Comparison of ENCODE assay signal across 8 mouse cellular contexts in the genomic region with DNA sequence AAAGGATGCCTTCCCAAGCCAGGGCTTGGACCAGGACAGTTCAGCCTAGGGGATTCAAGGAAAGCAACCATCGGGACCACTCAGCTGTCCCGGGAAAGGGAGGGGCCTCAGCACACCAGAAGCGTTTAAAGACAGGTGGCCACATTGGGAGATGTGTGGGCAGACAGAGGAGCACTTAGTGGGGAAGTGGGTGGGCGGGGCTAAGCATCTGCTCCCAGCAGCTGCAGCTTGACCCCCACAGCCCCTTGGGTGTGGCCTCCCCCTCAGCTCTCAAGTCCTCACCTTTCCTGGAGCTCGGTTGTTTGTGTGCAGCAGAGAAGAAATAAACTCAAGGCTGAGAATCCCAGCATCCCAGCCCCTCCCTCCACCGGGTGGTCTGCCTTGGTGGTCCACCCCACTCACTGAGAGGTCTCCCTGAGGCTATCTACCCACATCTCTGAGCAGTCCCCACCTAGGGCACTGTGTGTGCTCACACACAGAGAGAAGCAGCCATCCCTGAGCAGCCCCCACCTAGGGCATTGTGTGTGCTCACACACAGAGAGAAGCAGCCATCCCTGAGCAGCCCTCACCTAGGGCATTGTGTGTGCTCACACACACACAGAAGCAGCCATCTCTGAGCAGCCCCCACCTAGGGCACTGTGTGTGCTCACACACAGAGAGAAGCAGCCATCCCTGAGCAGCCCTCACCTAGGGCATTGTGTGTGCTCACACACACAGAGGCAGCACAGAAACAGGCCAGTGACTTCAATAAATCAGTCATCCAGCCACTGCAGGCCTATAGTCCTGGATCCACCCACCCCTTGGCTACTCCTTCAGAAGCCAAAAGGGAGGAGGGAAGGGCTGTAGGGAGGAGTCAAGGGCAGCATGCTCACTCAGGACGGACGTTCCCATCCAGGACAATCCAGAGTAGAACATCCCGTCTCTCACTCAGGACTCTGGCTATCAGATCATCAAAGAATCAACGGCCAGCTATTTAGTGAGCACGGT.
DNase-seq lines count a peak whose midpoint lies in the region; ATAC-seq and TF ChIP-seq lines count a peak whose summit lies in the region.

No protein-coding gene starts in this region.

- no peaks in the 10 kb centered on the region for H3K4me1 ChIP-seq in forebrain, postnatal 0 days (ENCODE audit: insufficient read depth)
- H3K4me1 ChIP-seq in limb, embryonic 15.5 days, result peaks cover 64% of the 10 kb centered on the region

- no peaks in the 10 kb centered on the region for H3K36me3 ChIP-seq in forebrain, postnatal 0 days (ENCODE audit: insufficient read depth)
- H3K36me3 ChIP-seq in limb, embryonic 15.5 days, result no peaks in the 10 kb centered on the region; the same call in 1 of the 2 replicates

- no peak overlapping the region for H3K4me2 ChIP-seq in forebrain, postnatal 0 days (ENCODE audit: low read depth)
- no peak overlapping the region for H3K4me2 ChIP-seq in limb, embryonic 15.5 days

- WGBS in forebrain, postnatal 0 days, result 41% methylated on average over 11 of the region's 11 CpGs
- 17% methylated on average over 11 of the region's 11 CpGs for WGBS in limb, embryonic 15.5 days

- no peak overlapping the region for H3K4me3 ChIP-seq in forebrain, postnatal 0 days (ENCODE audit: low read depth, low read length)
- H3K4me3 ChIP-seq in limb, embryonic 15.5 days, result no peak overlapping the region

- no peaks in the 10 kb centered on the region for H3K9me3 ChIP-seq in forebrain, postnatal 0 days (ENCODE audit: low read length)
- no peaks in the 10 kb centered on the region for H3K9me3 ChIP-seq in limb, embryonic 15.5 days

- no peak overlapping the region for H3K9ac ChIP-seq in forebrain, postnatal 0 days
- no peak overlapping the region for H3K9ac ChIP-seq in limb, embryonic 15.5 days

- TF ChIP-seq CTCF in forebrain, postnatal 0 days (IDR thresholded peaks at IDR 0.05; ENCODE audit: low read depth), result no peak

- DNase-seq in lung, adult 18-20 months, result peak; percentile 40 to 77
- no peak for DNase-seq in lung, postnatal 14 days
- DNase-seq in forebrain, postnatal 0 days, result no peak
- DNase-seq in yolk sac, embryonic 10.5 days (ENCODE audit: low spot score), result peak; percentile 43
- DNase-seq in layer of hippocampus, adult 9-11 months, result no peak
- no peak for DNase-seq in spleen, postnatal 10 days (ENCODE audit: low spot score in 2 of 2)
- no peak for DNase-seq in adrenal gland, adult (ENCODE audit: inconsistent age in 2 of 2, low spot score in 1 of 2)

- peak; percentile 5; the same call in 1 of the 2 replicates for ATAC-seq in forebrain, postnatal 0 days
- ATAC-seq in limb, embryonic 15.5 days (ENCODE audit: insufficient number of reproducible peaks, low FRiP score, low TSS enrichment, low read depth), result 0 out of 2 replicates have a peak, but pooled peaks have one; percentile 22

- no peaks in the 10 kb centered on the region for H3K27me3 ChIP-seq in forebrain, postnatal 0 days (ENCODE audit: insufficient read depth, low read length)
- H3K27me3 ChIP-seq in limb, embryonic 15.5 days, result no peaks in the 10 kb centered on the region

- H3K27ac ChIP-seq in forebrain, postnatal 0 days (ENCODE audit: low read depth, low read length), result no peak overlapping the region
- peak overlapping the region; percentile 72 for H3K27ac ChIP-seq in limb, embryonic 15.5 days

Comparison
In these comparisons a context has a peak if more than half of its experiments do, and no peak if none do; other contexts are left out.
1. DNase-seq: peak in lung, adult 18-20 months (2 of 2) and yolk sac, embryonic 10.5 days (single experiment); none in lung, postnatal 14 days (single experiment), forebrain, postnatal 0 days (single experiment), layer of hippocampus, adult 9-11 months (single experiment), spleen, postnatal 10 days (0 of 2) and adrenal gland, adult (0 of 2).